Mouse (Mus musculus) lung, embryonic 14.5 days (tissue): Measurements from ENCODE around the gene Cpz. TPM values are rescaled to one million over a fixed set of nuclear protein-coding genes. Genes with fewer than 3 reads are reported as not detected.

Experiments used
- ATAC-seq: fragments of 200-750 bp; cut with Nextera tagmentation; 2 replicates; pipeline ENCODE4 v1.8.0; 2017; ENCODE audit warnings: mild to moderate bottlenecking, moderate TSS enrichment, moderate library complexity; ENCODE audit not compliant: insufficient read depth
- DNase-seq: peaks from one replicate; pipeline ENCODE4 v3.0.0-alpha.2; 2015
- H3K27ac ChIP-seq: fragments of 300-500 bp; sonication (generic); 2 replicates; pipeline ENCODE4 v1.5.1; 2014; ENCODE audit warnings: low read depth, mild to moderate bottlenecking, moderate library complexity
- H3K27me3 ChIP-seq: fragments of 300-500 bp; sonication (generic); 2 replicates; pipeline ENCODE4 v1.6.1; 2014; ENCODE audit warnings: low read length, control low read depth; ENCODE audit not compliant: insufficient read depth
- H3K36me3 ChIP-seq: fragments of 300-500 bp; sonication (generic); 2 replicates; pipeline ENCODE4 v1.6.1; 2014; ENCODE audit warnings: control low read depth; ENCODE audit not compliant: insufficient read depth
- H3K4me1 ChIP-seq: fragments of 300-500 bp; sonication (generic); 2 replicates; pipeline ENCODE4 v1.6.1; 2014; ENCODE audit warnings: antibody characterized with exemption, control low read depth; ENCODE audit not compliant: insufficient read depth
- H3K4me2 ChIP-seq: fragments of 300-500 bp; sonication (generic); 2 replicates; pipeline ENCODE4 v1.6.1; 2014; ENCODE audit warnings: mild to moderate bottlenecking
- H3K4me3 ChIP-seq: fragments of 300-500 bp; sonication (generic); 2 replicates; pipeline ENCODE4 v1.5.1; 2014; ENCODE audit warnings: low read depth, low read length
- H3K9ac ChIP-seq: fragments of 300-500 bp; sonication (generic); 2 replicates; pipeline ENCODE4 v1.6.1; 2014
- H3K9me3 ChIP-seq: fragments of 300-500 bp; sonication (generic); 2 replicates; pipeline ENCODE4 v1.6.1; 2016; ENCODE audit warnings: low read depth, low read length, control low read depth
- CTCF ChIP-seq: IDR thresholded peaks from 2 replicates; pipeline ENCODE4 v1.5.1; 2016; ENCODE audit warnings: antibody characterized with exemption, low read depth
- WGBS: fragments of 180-500 bp; shearing (Covaris S2); extraction: QIAGEN DNeasy Blood & Tissue Kit; methylation state at CpG from one replicate; pipeline ENCODE4 v1.1.7; 2014; 5-methylcytosine and 5-hydroxymethylcytosine counted together
- polyA plus RNA-seq: library from polyadenylated mRNA; unstranded; fragments of >200 nt; fragmentation: Nextera tagmentation; extraction: Ambion mirVana; gene quantifications from 2 replicates; pipeline ENCODE4 v1.2.1, GENCODE M21; 2014

Gene Cpz
- polyA plus RNA-seq, 1 experiment from 2014 or later, result 5.3 TPM

DNA sequence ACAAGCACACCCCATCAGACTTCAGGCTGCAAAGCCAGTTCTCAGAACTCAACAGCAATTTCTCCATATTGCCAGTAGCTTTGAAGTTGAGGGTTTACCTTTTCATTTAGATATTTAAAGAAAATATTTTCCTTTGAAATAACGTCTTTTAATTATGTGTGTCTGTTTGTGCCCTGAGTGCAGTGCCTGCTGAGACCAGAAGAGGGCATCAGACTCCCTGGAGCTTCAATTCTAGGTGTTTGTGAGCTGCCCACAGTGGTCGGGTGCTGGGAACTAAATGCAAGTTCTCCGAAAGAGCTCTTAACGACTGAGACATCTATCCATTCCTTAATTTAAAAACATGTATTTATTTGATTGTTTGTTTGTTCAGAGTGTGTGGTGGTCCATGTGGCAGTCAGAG lies 65.7 kb downstream of the Cpz start:
- no peak overlapping the region for H3K4me2 ChIP-seq
- 72% methylated on average over 4 of the region's 4 CpGs for WGBS
- DNase-seq, result no peak

DNA sequence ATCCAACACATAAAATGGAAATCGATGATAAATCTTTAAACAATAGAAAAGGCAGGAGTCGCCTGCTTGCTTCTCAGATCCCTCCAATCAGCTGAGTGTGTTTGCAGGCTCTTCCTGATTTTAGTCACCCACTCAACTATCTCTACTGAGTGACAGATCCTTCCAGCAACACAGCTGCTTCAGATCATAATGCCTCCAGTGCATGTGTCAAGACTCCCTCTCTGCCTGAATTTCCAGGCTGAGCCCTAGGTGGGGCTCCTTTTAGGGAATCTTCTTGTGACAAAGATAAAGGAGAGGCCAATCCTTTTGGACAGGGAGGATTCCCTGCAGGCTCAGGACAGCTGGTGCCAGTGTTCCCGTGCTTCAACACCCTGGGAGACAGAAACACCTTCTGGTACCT lies 67.2 kb downstream of the Cpz start:
- no peaks in the 10 kb centered on the region for H3K9me3 ChIP-seq
- 46% methylated on average over 3 of the region's 3 CpGs for WGBS
- H3K9ac ChIP-seq, result no peak overlapping the region
- no peaks in the 10 kb centered on the region for H3K36me3 ChIP-seq
- TF ChIP-seq CTCF, result no peak
- H3K4me2 ChIP-seq, result no peak overlapping the region
- ATAC-seq, result no peak
- DNase-seq, result no peak
- H3K4me3 ChIP-seq, result no peak overlapping the region
- H3K27ac ChIP-seq, result no peak overlapping the region
- no peaks in the 10 kb centered on the region for H3K4me1 ChIP-seq
- H3K27me3 ChIP-seq, result no peaks in the 10 kb centered on the region

More for the DNA sequence above, 65.7 kb downstream of the Cpz start:
- H3K9me3 ChIP-seq, result no peaks in the 10 kb centered on the region
- TF ChIP-seq CTCF, result peak; percentile 37
- ATAC-seq, result no peak
- no peak overlapping the region for H3K4me3 ChIP-seq
- no peak overlapping the region for H3K9ac ChIP-seq
- H3K36me3 ChIP-seq, result no peaks in the 10 kb centered on the region
- no peak overlapping the region for H3K27ac ChIP-seq
- H3K27me3 ChIP-seq, result no peaks in the 10 kb centered on the region
- no peaks in the 10 kb centered on the region for H3K4me1 ChIP-seq

DNA sequence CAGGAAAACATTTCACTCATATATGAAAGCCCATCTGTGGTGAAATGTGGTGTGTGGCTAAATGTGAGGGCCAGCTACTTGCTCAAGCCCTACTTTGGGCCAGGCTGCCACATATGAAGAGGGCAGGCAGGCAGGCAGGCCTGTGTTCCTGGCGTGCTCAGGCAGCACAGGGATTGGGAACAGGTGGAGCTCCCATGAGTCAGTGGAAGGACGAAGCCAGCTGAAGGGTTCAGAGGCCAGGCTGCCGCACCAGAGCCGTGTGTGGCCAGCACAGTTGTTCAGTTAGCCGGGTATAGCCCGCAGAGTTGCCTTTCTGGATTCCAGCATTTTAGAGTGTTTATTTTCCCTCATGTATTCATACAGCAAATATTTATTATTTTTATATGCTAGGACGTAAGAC lies 68.1 kb downstream of the Cpz start:
- Histone ChIP-seq H3K27me3 (no peaks in the 10 kb centered on the region), H3K4me1 (no peaks in the 10 kb centered on the region), H3K27ac (no peak overlapping the region), H3K9me3 (no peaks in the 10 kb centered on the region), H3K9ac (no peak overlapping the region), H3K36me3 (no peaks in the 10 kb centered on the region), H3K4me2 (no peak overlapping the region), H3K4me3 (no peak overlapping the region)
- ATAC-seq (no peak), DNase-seq (no peak)
- 70% methylated on average over 7 of the region's 7 CpGs for WGBS
- TF ChIP-seq CTCF, result no peak

DNA sequence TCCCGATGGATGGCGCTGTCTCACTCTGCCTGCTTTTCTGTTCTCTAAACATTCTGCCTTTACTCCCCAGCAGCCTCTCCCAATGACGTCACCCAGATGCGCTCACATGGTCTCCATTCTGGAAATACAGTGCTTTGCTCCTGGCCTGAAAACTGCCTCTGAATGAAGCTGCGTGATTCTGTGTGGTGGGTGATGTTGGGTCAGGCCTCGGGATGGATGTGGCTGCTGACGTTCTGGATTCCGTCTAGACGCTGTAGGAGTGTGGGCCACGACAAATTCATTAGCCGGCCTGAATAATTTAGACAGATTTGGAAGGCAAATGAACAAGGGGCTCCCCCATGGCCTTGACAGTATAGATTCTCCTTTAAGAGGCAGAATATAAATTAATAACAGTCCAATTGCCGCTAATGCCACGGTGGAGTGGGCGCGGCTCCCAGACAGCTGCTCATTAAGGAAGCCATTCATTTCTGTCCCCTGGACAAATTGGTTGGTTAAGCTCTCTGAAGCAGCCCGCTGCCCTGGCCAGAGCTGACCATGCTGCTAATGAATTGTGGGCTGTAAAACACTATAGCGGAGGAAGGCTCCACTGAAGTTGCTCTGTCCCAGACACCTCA lies 71.2 kb downstream of the Cpz start:
- H3K27ac ChIP-seq, result no peak overlapping the region
- WGBS, result 52% methylated on average over 17 of the region's 17 CpGs
- no peaks in the 10 kb centered on the region for H3K9me3 ChIP-seq
- DNase-seq, result no peak
- no peaks in the 10 kb centered on the region for H3K4me1 ChIP-seq
- no peak overlapping the region for H3K4me2 ChIP-seq
- H3K9ac ChIP-seq, result no peak overlapping the region
- no peak for ATAC-seq
- no peaks in the 10 kb centered on the region for H3K36me3 ChIP-seq
- H3K27me3 ChIP-seq, result no peaks in the 10 kb centered on the region
- TF ChIP-seq CTCF, result no peak
- no peak overlapping the region for H3K4me3 ChIP-seq

Other genes starting within 250 kb of the Cpz start
- not detected in 2 replicates for gene Adra2c, start 247.4 kb downstream of the Cpz start, polyA plus RNA-seq
- not detected in 2 replicates for gene Hmx1, start 136.6 kb downstream of the Cpz start, polyA plus RNA-seq
- gene Trmt44, start 49.4 kb upstream of the Cpz start, polyA plus RNA-seq, result 8.8 and 9.3 TPM in 2 replicates
- gene Acox3, start 57.3 kb upstream of the Cpz start, polyA plus RNA-seq, result 13.8 and 13.9 TPM in 2 replicates
- 19.6 and 21.9 TPM in 2 replicates for gene Htra3, start 154.1 kb upstream of the Cpz start, polyA plus RNA-seq
- 8.7 and 10.6 TPM in 2 replicates for gene Sh3tc1, start 214.3 kb upstream of the Cpz start, polyA plus RNA-seq
- gene Ablim2, start 232.2 kb upstream of the Cpz start, polyA plus RNA-seq, result 0.36 and 0.45 TPM in 2 replicates